Mouse (Mus musculus) liver, postnatal 0 days (tissue): ENCODE measurements around the gene Pard3b.

ENCODE experiments used
- CTCF ChIP-seq: sonication (generic); IDR thresholded peaks from 2 replicates; pipeline ENCODE4 v1.5.1; 2016; ENCODE audit warnings: antibody characterized with exemption, low read depth
- EP300 ChIP-seq: IDR thresholded peaks from 2 replicates; pipeline ENCODE4 v1.6.1; 2016; ENCODE audit warnings: antibody characterized with exemption, low read depth, mild to moderate bottlenecking

- TF ChIP-seq CTCF: no peak
- no peak for TF ChIP-seq EP300
Measured at GRCm38 (mm10) chr1:62282835-62283234, 644.2 kb downstream of the Pard3b start.
